Mouse (Mus musculus) v-Abl transformed pro-B cells (cell line): Measurements from ENCODE around the gene Actn4.

Source experiments
- in situ Hi-C, 2 experiments: fragments of 400-800 bp; cut with MboI; formaldehyde crosslinking; loops; one replicate each; pipeline ENCODE4 v1.15.1; 2025; ENCODE audit not compliant: unreplicated experiment in 2 of 2

Actn4 gene

DNA sequence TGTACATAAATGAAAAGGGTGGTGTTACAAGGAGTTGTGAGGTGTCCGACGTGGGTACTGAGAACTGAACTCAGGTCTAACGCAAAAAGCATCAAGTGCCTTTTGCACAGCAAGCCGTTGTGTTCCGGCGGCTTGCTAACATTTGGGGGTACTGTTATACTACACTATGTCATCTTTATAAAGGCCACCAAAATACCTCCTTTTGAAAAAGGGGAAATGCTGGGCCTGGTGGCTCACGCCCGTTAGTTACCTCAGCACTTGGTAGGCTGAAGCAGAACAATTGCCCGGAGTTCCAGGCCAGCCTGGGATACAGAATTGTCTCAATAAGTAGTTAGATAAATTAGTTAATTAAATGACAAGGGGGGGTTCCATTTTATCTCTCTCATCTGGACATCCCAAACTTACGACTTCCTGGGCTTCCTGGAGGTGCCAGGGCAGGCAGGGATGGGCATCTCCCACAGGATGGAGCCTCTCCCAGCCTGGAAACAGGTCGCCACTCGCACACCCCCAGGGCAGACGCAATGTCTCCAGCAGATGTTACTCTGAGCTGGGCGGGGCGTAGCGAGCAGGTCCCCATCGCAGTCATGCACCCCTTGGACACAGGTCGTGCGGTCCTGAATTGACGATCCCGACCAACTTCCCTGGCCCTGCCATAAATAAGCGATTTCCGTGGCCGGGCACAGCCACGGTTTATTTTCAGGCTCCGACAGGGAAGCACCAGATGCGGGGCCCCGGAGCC, 95.2 kb downstream of the Actn4 start:
- in situ Hi-C loops: loop anchor here (5.0 kb wide), 1 partner anchor 70 kb away; no protein-coding TSS in a partner anchor

DNA sequence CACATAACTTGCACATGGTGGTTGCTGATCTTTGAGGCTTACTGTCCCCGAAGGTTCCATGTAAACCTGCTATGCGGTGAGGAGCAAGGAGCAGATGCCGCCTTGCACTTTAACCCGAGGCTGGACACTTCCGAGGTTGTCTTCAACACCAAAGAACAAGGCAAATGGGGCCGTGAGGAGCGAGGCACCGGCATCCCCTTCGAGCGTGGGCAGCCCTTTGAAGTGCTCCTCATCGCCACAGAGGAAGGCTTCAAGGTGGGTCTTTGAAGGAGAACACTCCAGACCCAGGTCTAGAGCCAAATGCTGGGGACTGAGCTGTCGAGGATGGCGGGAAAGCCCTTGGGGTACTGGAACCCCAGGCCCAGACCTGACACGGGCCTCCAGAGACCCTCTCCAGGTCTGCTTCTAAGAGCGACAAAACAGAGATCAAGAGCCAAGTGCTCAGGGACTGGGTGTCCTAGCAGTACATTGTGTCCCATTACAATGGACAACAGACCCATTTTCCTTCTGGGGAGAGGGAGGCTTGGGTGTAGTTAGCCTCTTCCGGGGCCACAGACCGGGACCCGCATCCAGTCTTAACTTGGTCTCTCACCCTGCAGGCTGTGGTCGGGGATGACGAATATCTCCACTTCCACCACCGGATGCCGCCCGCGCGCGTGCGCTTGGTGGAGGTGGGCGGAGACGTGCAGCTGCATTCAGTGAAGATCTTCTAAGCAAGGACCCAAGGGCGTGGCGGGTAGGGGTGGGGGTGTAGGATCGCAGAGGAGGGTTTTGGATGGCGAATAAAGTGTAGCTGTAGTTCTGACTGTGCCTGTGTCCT, 96.4 kb downstream of the Actn4 start:
- in situ Hi-C loops: loop anchor here (5.0 kb wide), 1 partner anchor 68 kb away; no protein-coding TSS in a partner anchor

DNA sequence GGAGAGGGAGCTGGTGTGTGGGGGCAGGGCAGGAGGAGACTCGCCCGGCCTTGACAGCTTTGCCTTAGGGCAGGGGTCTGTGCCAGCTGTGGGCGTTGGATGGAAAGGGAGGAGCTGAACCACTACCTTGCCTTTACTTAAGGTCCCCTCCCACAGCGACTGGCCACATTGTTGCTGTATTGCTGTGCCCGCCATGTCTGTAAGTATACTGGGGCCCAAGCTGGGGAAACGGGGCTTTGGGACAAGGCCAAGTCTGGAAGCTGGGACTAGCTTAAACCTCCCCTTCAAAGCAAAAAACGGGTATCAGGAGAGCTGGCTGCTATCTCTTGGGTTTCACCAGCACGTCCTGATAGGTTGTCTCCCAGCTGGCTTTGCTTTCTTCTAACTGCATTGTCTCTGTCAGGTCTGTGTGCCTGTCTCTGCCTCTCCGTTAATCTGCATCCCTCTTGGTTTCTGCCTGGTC, 97.8 kb downstream of the Actn4 start:
- in situ Hi-C loops: no loop called here

DNA sequence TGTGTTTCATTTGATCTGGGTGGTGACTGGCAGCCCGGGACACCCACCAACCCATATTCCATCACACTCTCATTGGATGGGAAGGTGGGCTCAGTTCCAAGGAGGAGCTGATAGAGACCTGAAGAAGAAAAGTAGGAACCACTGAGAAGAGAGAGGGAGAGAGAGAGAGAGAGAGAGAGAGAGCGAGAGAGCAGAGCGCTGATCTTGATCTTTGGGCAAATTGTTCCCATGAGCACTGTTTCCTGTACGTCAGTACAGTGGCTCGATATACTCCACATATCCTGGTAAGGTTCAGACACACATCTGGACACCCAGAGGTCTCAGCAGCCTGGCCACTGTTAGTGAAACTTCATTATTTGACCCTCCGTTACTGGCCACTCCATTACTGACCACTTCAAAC, 98.6 kb downstream of the Actn4 start, which contains the start of gene Lgals7:
Gene Lgals7, plus strand, starts transcription at position 314 of the 400 bp plus-strand sequence.
- in situ Hi-C loops: no loop called here

DNA sequence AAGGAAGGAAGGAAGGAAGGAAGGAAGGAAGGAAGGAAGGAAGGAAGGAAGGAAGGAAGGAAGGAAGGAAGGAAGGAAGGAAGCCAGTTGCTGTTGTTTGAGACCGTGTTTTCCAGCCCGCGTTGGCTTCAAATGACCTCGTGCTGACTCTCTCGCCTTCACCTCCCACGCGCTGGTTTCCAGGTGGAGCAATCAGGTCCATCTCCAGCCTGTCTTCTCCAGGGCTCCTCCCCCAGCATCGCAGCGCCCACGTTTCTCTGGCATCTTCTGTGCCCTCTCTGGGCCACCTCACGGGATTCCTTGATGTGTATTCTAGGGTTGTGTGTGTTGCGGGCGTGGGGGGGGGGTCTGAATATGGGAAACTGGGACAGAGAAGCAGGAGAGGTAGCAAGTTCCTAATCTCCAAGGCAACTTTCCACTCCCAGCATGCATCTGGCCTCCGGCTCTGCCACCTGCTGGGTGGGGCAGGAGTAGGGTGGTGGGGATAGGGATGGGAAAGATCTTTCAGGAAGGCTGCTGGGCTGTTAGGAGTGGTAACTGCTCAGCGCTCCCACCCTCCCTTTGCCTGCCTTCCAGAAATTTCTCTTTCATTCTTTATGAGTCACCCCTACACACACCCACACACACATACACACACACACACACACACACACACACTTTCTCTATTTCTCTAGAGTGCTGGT, 99.2 kb downstream of the Actn4 start:
- in situ Hi-C loops: no loop called here

DNA sequence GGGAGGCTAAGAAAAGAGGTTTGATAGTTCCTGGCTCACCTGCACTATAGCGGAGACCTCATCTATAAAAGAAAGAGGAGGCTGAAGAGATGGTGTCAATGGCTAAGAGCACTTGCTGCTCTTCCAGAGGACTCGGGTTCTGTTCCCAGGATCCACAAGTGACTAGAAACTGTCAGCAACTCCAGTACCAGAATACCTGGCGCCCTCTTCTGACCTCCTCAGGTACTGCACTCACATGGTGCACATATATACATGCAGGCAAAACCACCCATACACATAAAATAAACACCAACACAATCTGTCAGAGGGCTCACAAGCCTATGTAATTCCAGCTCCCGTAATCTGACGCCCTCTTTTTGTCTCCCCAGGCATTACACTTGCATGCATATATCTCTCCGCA, 101.2 kb downstream of the Actn4 start:
- in situ Hi-C loops: no loop called here

DNA sequence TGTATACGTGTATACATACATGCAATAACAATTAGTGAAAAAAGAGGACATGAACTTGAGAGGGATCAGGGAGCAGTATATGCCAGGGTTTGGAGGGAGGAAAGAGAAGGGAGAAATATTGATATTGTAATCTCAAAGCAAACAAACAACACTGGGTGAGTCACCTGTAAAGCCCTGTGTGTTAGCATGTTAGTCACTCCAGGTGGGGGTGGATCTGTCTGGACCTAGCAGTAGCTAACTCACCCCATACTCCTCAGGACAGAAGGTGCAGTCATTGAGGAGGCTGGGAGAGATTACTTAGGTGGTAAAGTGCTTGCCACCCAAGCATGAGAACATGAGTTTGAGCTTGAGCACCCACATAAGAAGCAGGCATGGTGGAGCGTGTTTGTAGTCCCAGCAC, 102.2 kb downstream of the Actn4 start:
- in situ Hi-C loops: no loop called here

DNA sequence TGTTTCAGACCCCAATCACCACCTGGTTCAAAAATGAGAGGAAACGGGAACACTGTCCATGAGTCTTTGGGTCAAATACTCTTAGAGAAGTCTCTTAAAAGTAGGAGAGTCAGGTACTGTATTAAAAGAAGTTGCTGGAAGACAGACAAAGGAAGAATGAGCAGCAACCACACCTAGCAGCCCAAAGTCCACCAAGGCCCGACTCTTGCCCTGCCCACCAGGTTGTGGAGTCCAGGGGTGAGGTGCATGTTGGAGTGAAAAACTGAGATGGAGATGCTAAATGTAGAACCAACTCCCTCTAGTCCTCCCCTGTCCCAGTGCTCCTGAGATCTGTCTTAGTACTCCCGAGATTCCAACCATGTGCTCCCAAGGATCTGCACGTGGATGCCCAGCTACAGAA, 111.5 kb downstream of the Actn4 start:
- in situ Hi-C loops: no loop called here

DNA sequence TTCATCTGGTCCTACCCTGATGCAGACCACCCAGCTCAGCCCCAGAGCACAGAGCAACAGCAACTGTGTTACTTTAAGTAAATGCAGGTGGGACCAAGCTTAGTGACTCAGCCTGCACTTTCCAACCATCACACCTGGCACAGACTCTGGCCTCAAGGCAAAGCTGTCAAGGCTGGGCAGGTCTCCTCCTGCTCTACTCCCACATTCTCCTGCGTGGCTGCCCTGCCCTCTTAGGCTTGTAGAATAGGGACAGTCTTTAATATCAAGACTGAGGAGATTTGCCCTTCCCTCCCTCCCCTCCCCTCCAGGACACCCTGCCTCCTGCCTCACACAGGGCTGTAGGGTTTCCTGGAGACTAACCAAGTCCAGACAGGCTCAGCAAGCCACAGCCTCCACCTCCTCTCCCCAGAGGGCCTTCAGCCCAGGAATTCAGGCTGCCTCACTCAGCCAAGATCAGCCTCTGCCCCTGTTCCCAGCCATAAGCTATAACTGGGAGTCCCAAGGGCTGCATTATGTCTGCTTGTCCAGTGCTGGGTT, 112.4 kb downstream of the Actn4 start:
- in situ Hi-C loops: no loop called here

DNA sequence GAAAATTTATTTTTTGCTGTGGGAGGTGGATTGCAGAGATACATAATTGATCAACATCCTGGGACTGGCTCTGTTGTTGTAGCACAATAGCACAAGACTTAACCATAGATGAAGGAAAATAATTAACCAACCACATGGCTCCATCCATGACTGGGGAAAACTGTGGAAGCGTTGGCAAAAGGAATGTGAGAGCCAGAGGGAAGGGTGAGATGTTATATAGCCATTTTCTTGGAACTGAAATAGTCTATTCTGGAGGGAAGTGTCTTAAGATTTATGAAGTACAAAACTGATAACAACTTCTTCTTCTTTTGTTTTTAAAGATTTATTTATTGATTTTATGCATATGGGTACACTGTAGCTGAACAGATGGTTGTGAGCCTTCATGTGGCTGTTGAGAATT, 114.9 kb downstream of the Actn4 start:
- in situ Hi-C loops: no loop called here
